ENCODE assay signal across 21 mouse cellular contexts in the genomic region with DNA sequence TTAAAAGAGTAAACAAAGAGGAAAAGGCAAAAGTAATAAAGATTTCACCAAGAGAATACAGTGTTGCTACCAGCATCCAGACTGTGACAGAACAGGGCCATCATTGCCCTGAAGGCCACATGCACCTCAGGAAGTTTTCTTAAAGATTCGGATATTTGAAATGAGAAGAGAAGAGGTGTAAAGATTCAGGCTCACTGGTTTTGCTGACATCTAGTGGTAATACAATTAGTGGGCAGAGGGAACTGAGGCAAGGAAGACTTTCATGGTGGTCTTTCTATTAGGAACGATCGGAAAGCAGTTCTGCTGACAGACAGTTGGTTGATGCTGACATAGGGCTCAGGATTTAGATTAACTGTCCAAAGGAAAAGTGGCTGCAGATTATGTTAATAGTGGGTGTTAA.
DNase-seq lines count a peak whose midpoint lies in the region; ATAC-seq and TF ChIP-seq lines count a peak whose summit lies in the region.
"Had no signal": no experiment of that assay in that cellular context is flagged by ENCODE, and none has a peak within 500 bp of the region (broad histone marks: within the 10 kb centered on the region; RNA-seq: fewer than 3 reads in every experiment).

No protein-coding gene starts in this region.

- no peaks in the 10 kb centered on the region for H3K4me1 ChIP-seq in embryonic facial prominence, embryonic 11.5 days (ENCODE audit: control insufficient read depth, insufficient read depth, low read length)
- no peaks in the 10 kb centered on the region for H3K4me1 ChIP-seq in embryonic facial prominence, embryonic 10.5 days
- no peaks in the 10 kb centered on the region for H3K4me1 ChIP-seq in hindbrain, postnatal 0 days (ENCODE audit: insufficient read depth, low read length)
- H3K4me1 ChIP-seq in hindbrain, embryonic 12.5 days, result no peaks in the 10 kb centered on the region
- H3K4me1 ChIP-seq in midbrain, embryonic 12.5 days, result no peaks in the 10 kb centered on the region
- 0 out of 2 replicates have a peak, but pooled peaks cover 5% of the 10 kb centered on the region for H3K4me1 ChIP-seq in midbrain, embryonic 10.5 days
- H3K4me1 ChIP-seq: embryonic facial prominence, embryonic 15.5 days; heart, embryonic 12.5 days; hindbrain, embryonic 13.5 days; megakaryocyte, embryonic 14.5 days; neural tube, embryonic 12.5 days had no signal

- H3K4me3 ChIP-seq in embryonic facial prominence, embryonic 11.5 days (ENCODE audit: low read depth, low read length), result no peak overlapping the region
- no peak overlapping the region for H3K4me3 ChIP-seq in embryonic facial prominence, embryonic 10.5 days
- H3K4me3 ChIP-seq in hindbrain, postnatal 0 days (ENCODE audit: low read length), result no peak overlapping the region
- H3K4me3 ChIP-seq in hindbrain, embryonic 12.5 days, result no peak overlapping the region
- no peak overlapping the region for H3K4me3 ChIP-seq in midbrain, embryonic 12.5 days
- H3K4me3 ChIP-seq in midbrain, embryonic 10.5 days, result no peak overlapping the region
- H3K4me3 ChIP-seq: embryonic facial prominence, embryonic 15.5 days; heart, embryonic 12.5 days; hindbrain, embryonic 13.5 days; megakaryocyte, embryonic 14.5 days; neural tube, embryonic 12.5 days had no signal

- 57% methylated on average over 3 of the region's 3 CpGs for WGBS in embryonic facial prominence, embryonic 11.5 days
- WGBS in embryonic facial prominence, embryonic 10.5 days, result 64% methylated on average over 3 of the region's 3 CpGs
- 55% methylated on average over 3 of the region's 3 CpGs for WGBS in hindbrain, postnatal 0 days
- WGBS in hindbrain, embryonic 12.5 days, result 56% methylated on average over 3 of the region's 3 CpGs
- 53% methylated on average over 3 of the region's 3 CpGs for WGBS in midbrain, embryonic 12.5 days
- WGBS in midbrain, embryonic 10.5 days, result 70% methylated on average over 3 of the region's 3 CpGs

- no peak overlapping the region for H3K4me2 ChIP-seq in embryonic facial prominence, embryonic 11.5 days (ENCODE audit: low read depth, low read length)
- H3K4me2 ChIP-seq in hindbrain, postnatal 0 days (ENCODE audit: low read depth, low read length), result no peak overlapping the region
- H3K4me2 ChIP-seq in hindbrain, embryonic 12.5 days (replicated peaks), result no peak overlapping the region
- no peak overlapping the region for H3K4me2 ChIP-seq in midbrain, embryonic 12.5 days (replicated peaks)
- H3K4me2 ChIP-seq: embryonic facial prominence, embryonic 15.5 days; heart, embryonic 12.5 days; hindbrain, embryonic 13.5 days; neural tube, embryonic 12.5 days had no signal

- peak; percentile 19 for DNase-seq in embryonic facial prominence, embryonic 11.5 days (ENCODE audit: low spot score)
- no peak for DNase-seq in embryonic facial prominence, embryonic 10.5 days (ENCODE audit: low spot score)
- DNase-seq in hindbrain, postnatal 0 days (ENCODE audit: low spot score), result peak; percentile 41
- DNase-seq in midbrain, embryonic 10.5 days (ENCODE audit: low spot score), result no peak
- DNase-seq in retina, embryonic 14.5 days (ENCODE audit: low spot score), result peak; percentile 6
- no peak for DNase-seq in right cerebral cortex, postnatal 36 days (ENCODE audit: low spot score in 2 of 2)
- DNase-seq: adrenal gland, postnatal 14 days; cerebellum, adult 2 months; cerebellum, postnatal 36 days; heart, postnatal 14 days; lung, postnatal 14 days had no signal

- no peaks in the 10 kb centered on the region for H3K9me3 ChIP-seq in embryonic facial prominence, embryonic 11.5 days (replicated peaks; ENCODE audit: control insufficient read depth, low read length)
- no peaks in the 10 kb centered on the region for H3K9me3 ChIP-seq in embryonic facial prominence, embryonic 10.5 days
- H3K9me3 ChIP-seq in hindbrain, postnatal 0 days (ENCODE audit: low read length), result no peaks in the 10 kb centered on the region
- H3K9me3 ChIP-seq in hindbrain, embryonic 12.5 days (replicated peaks), result no peaks in the 10 kb centered on the region
- H3K9me3 ChIP-seq in midbrain, embryonic 12.5 days, result no peaks in the 10 kb centered on the region
- no peaks in the 10 kb centered on the region for H3K9me3 ChIP-seq in midbrain, embryonic 10.5 days (replicated peaks)
- H3K9me3 ChIP-seq: embryonic facial prominence, embryonic 15.5 days; G1E; heart, embryonic 12.5 days; hindbrain, embryonic 13.5 days; megakaryocyte, embryonic 14.5 days; neural tube, embryonic 12.5 days had no signal

- no peaks in the 10 kb centered on the region for H3K36me3 ChIP-seq in embryonic facial prominence, embryonic 11.5 days (replicated peaks; ENCODE audit: control insufficient read depth, insufficient read depth, low read depth, low read length)
- H3K36me3 ChIP-seq in embryonic facial prominence, embryonic 10.5 days (replicated peaks), result no peaks in the 10 kb centered on the region
- H3K36me3 ChIP-seq in hindbrain, postnatal 0 days (ENCODE audit: insufficient read depth, low read length), result no peaks in the 10 kb centered on the region
- no peaks in the 10 kb centered on the region for H3K36me3 ChIP-seq in hindbrain, embryonic 12.5 days
- no peaks in the 10 kb centered on the region for H3K36me3 ChIP-seq in midbrain, embryonic 12.5 days
- no peaks in the 10 kb centered on the region for H3K36me3 ChIP-seq in midbrain, embryonic 10.5 days
- H3K36me3 ChIP-seq: embryonic facial prominence, embryonic 15.5 days; G1E; heart, embryonic 12.5 days; hindbrain, embryonic 13.5 days; neural tube, embryonic 12.5 days had no signal

- no peak for ATAC-seq in embryonic facial prominence, embryonic 11.5 days (replicated peaks; ENCODE audit: insufficient number of reproducible peaks, low FRiP score, low TSS enrichment, low read depth)
- ATAC-seq in hindbrain, postnatal 0 days, result no peak
- no peak for ATAC-seq in hindbrain, embryonic 12.5 days (ENCODE audit: low FRiP score)
- ATAC-seq in midbrain, embryonic 12.5 days (ENCODE audit: low FRiP score, low read depth), result 0 out of 2 replicates have a peak, but pooled peaks have one; percentile 19
- ATAC-seq: activated CD4-positive, CD25-positive, alpha-beta regulatory T cell, adult 4 months had no signal

- no peak overlapping the region for H3K9ac ChIP-seq in embryonic facial prominence, embryonic 11.5 days (replicated peaks; ENCODE audit: low read length)
- H3K9ac ChIP-seq in hindbrain, postnatal 0 days (replicated peaks; ENCODE audit: low read length), result no peak overlapping the region
- no peak overlapping the region for H3K9ac ChIP-seq in hindbrain, embryonic 12.5 days
- H3K9ac ChIP-seq in midbrain, embryonic 12.5 days (replicated peaks), result no peak overlapping the region
- H3K9ac ChIP-seq: embryonic facial prominence, embryonic 15.5 days; heart, embryonic 12.5 days; hindbrain, embryonic 13.5 days; liver, embryonic 14.5 days; neural tube, embryonic 12.5 days had no signal

- no peaks in the 10 kb centered on the region for H3K27me3 ChIP-seq in embryonic facial prominence, embryonic 11.5 days (ENCODE audit: control insufficient read depth, insufficient read depth, low read length)
- no peaks in the 10 kb centered on the region for H3K27me3 ChIP-seq in embryonic facial prominence, embryonic 10.5 days (replicated peaks; ENCODE audit: low read depth, poor library complexity, severe bottlenecking)
- no peaks in the 10 kb centered on the region for H3K27me3 ChIP-seq in hindbrain, postnatal 0 days (ENCODE audit: insufficient read depth, low read length)
- no peaks in the 10 kb centered on the region for H3K27me3 ChIP-seq in hindbrain, embryonic 12.5 days
- H3K27me3 ChIP-seq in midbrain, embryonic 12.5 days, result no peaks in the 10 kb centered on the region
- no peaks in the 10 kb centered on the region for H3K27me3 ChIP-seq in midbrain, embryonic 10.5 days (ENCODE audit: low read depth, poor library complexity, severe bottlenecking)
- H3K27me3 ChIP-seq: embryonic facial prominence, embryonic 15.5 days; heart, embryonic 12.5 days; hindbrain, embryonic 13.5 days; megakaryocyte, embryonic 14.5 days; neural tube, embryonic 12.5 days had no signal

- peak; percentile 49 for TF ChIP-seq CTCF in hindbrain, postnatal 0 days (IDR thresholded peaks at IDR 0.05; ENCODE audit: low read depth)

- no peak overlapping the region for H3K27ac ChIP-seq in embryonic facial prominence, embryonic 11.5 days (replicated peaks; ENCODE audit: low read depth, low read length)
- no peak overlapping the region for H3K27ac ChIP-seq in embryonic facial prominence, embryonic 10.5 days (replicated peaks)
- H3K27ac ChIP-seq in hindbrain, postnatal 0 days, result no peak overlapping the region
- H3K27ac ChIP-seq in hindbrain, embryonic 12.5 days, result no peak overlapping the region
- H3K27ac ChIP-seq in midbrain, embryonic 12.5 days (replicated peaks), result no peak overlapping the region
- H3K27ac ChIP-seq in midbrain, embryonic 10.5 days (replicated peaks), result no peak overlapping the region
- H3K27ac ChIP-seq: embryonic facial prominence, embryonic 15.5 days; hindbrain, embryonic 13.5 days; liver, embryonic 14.5 days; neural tube, embryonic 12.5 days had no signal

Comparison
In these comparisons a context has a peak if more than half of its experiments do, and no peak if none do; other contexts are left out.
1. DNase-seq: peak in embryonic facial prominence, embryonic 11.5 days (single experiment), hindbrain, postnatal 0 days (single experiment) and retina, embryonic 14.5 days (single experiment); none in embryonic facial prominence, embryonic 10.5 days (single experiment), midbrain, embryonic 10.5 days (single experiment) and right cerebral cortex, postnatal 36 days (0 of 2).